Mouse (Mus musculus): ENCODE data around the gene Nptxr. TPM values are rescaled to one million over a fixed set of nuclear protein-coding genes. Genes with fewer than 3 reads are reported as not detected.
A peak's percentile ranks its signal among the peaks of the same experiment; 100 is the strongest.

Gene Nptxr
- polyA plus RNA-seq, 1 experiment: 3.7 TPM

- H3K4me3 ChIP-seq (replicated peaks; ENCODE audit: extremely low read depth, low read depth, low read length): no peak overlapping the region
- peaks cover 3% of the 10 kb centered on the region; the same call in 1 of the 2 replicates for H3K4me1 ChIP-seq (ENCODE audit: control insufficient read depth, insufficient read depth, low read length)
- no peak for TF ChIP-seq POLR2A (IDR thresholded peaks at IDR 0.05; ENCODE audit: borderline replicate concordance, extremely low read depth, low read depth, low read length)
- peak; percentile 92 for TF ChIP-seq CTCF (IDR thresholded peaks at IDR 0.05; ENCODE audit: insufficient read depth, low read length)
- 41% methylated on average over 18 of the region's 18 CpGs for WGBS
- DNase-seq: peak; percentile 72
These were observed 27.7 kb upstream of the Nptxr start for GRCm38 (mm10) chr15:79832064-79832900.

- TF ChIP-seq POLR2A (IDR thresholded peaks at IDR 0.05; ENCODE audit: borderline replicate concordance, extremely low read depth, low read depth, low read length) (no peak), CTCF (IDR thresholded peaks at IDR 0.05; ENCODE audit: insufficient read depth, low read length) (peak; percentile 92)
- peaks cover 3% of the 10 kb centered on the region; the same call in 1 of the 2 replicates for H3K4me1 ChIP-seq (ENCODE audit: control insufficient read depth, insufficient read depth, low read length)
- peak; percentile 68 for DNase-seq
- WGBS: 12% methylated on average over 4 of the region's 4 CpGs
- H3K4me3 ChIP-seq (replicated peaks; ENCODE audit: extremely low read depth, low read depth, low read length): no peak overlapping the region
These were observed 25.8 kb upstream of the Nptxr start for GRCm38 (mm10) chr15:79830388-79830787.

- no peak for DNase-seq
- 88% methylated on average over 5 of the region's 5 CpGs for WGBS
- Histone ChIP-seq H3K4me1 (ENCODE audit: control insufficient read depth, insufficient read depth, low read length) (peaks cover 2% of the 10 kb centered on the region; the same call in 1 of the 2 replicates), H3K4me3 (replicated peaks; ENCODE audit: extremely low read depth, low read depth, low read length) (no peak overlapping the region)
- TF ChIP-seq CTCF (IDR thresholded peaks at IDR 0.05; ENCODE audit: insufficient read depth, low read length) (no peak), POLR2A (IDR thresholded peaks at IDR 0.05; ENCODE audit: borderline replicate concordance, extremely low read depth, low read depth, low read length) (no peak)
These were observed 24.9 kb upstream of the Nptxr start for GRCm38 (mm10) chr15:79829431-79829830.

- WGBS: 73% methylated on average over 46 of the region's 46 CpGs
- peak; percentile 24 for DNase-seq
- TF ChIP-seq POLR2A (IDR thresholded peaks at IDR 0.05; ENCODE audit: borderline replicate concordance, extremely low read depth, low read depth, low read length): no peak
- no peak for TF ChIP-seq CTCF (IDR thresholded peaks at IDR 0.05; ENCODE audit: insufficient read depth, low read length)
- H3K4me3 ChIP-seq (replicated peaks; ENCODE audit: extremely low read depth, low read depth, low read length): no peak overlapping the region
- no peaks in the 10 kb centered on the region for H3K4me1 ChIP-seq (ENCODE audit: control insufficient read depth, insufficient read depth, low read length)
These were observed 23.9 kb upstream of the Nptxr start for GRCm38 (mm10) chr15:79828366-79829035.

- 89% methylated on average over 11 of the region's 11 CpGs for WGBS
- Histone ChIP-seq H3K4me3 (replicated peaks; ENCODE audit: extremely low read depth, low read depth, low read length) (no peak overlapping the region), H3K4me1 (ENCODE audit: control insufficient read depth, insufficient read depth, low read length) (no peaks in the 10 kb centered on the region)
- no peak for DNase-seq
- TF ChIP-seq POLR2A (IDR thresholded peaks at IDR 0.05; ENCODE audit: borderline replicate concordance, extremely low read depth, low read depth, low read length) (no peak), CTCF (IDR thresholded peaks at IDR 0.05; ENCODE audit: insufficient read depth, low read length) (no peak)
These were observed 23.2 kb upstream of the Nptxr start for GRCm38 (mm10) chr15:79827778-79828210.

GRCm38 (mm10) chr15:79827061-79827777 is 22.7 kb upstream of the Nptxr start:
- whole genome bisulfite sequencing: 82% methylated on average over 14 of the region's 14 CpGs

GRCm38 (mm10) chr15:79826221-79826935 is 21.8 kb upstream of the Nptxr start:
- H3K4me3 ChIP-seq (replicated peaks; ENCODE audit: extremely low read depth, low read depth, low read length): no peak overlapping the region
- 77% methylated on average over 9 of the region's 9 CpGs for WGBS
- H3K4me1 ChIP-seq (ENCODE audit: control insufficient read depth, insufficient read depth, low read length): no peaks in the 10 kb centered on the region; the same call in 1 of the 2 replicates
- no peak for TF ChIP-seq CTCF (IDR thresholded peaks at IDR 0.05; ENCODE audit: insufficient read depth, low read length)
- no peak for DNase-seq

More at GRCm38 (mm10) chr15:79827061-79827777, 22.7 kb upstream of the Nptxr start:
- no peak for TF ChIP-seq CTCF (IDR thresholded peaks at IDR 0.05; ENCODE audit: insufficient read depth, low read length)
- Histone ChIP-seq H3K4me1 (ENCODE audit: control insufficient read depth, insufficient read depth, low read length) (no peaks in the 10 kb centered on the region; the same call in 1 of the 2 replicates), H3K4me3 (replicated peaks; ENCODE audit: extremely low read depth, low read depth, low read length) (no peak overlapping the region)
- DNase-seq: no peak

- no peaks in the 10 kb centered on the region; the same call in 1 of the 2 replicates for H3K4me1 ChIP-seq (ENCODE audit: control insufficient read depth, insufficient read depth, low read length)
- DNase-seq: no peak
- TF ChIP-seq POLR2A (IDR thresholded peaks at IDR 0.05; ENCODE audit: borderline replicate concordance, extremely low read depth, low read depth, low read length) (no peak), CTCF (IDR thresholded peaks at IDR 0.05; ENCODE audit: insufficient read depth, low read length) (peak; percentile 56)
- H3K4me3 ChIP-seq (replicated peaks; ENCODE audit: extremely low read depth, low read depth, low read length): no peak overlapping the region
- WGBS: 71% methylated on average over 14 of the region's 14 CpGs
These were observed 20.7 kb upstream of the Nptxr start for GRCm38 (mm10) chr15:79825146-79825825.

Data from lung, adult 2 months (tissue).